Mouse (Mus musculus): ENCODE results near the gene Dagla.

DNA sequence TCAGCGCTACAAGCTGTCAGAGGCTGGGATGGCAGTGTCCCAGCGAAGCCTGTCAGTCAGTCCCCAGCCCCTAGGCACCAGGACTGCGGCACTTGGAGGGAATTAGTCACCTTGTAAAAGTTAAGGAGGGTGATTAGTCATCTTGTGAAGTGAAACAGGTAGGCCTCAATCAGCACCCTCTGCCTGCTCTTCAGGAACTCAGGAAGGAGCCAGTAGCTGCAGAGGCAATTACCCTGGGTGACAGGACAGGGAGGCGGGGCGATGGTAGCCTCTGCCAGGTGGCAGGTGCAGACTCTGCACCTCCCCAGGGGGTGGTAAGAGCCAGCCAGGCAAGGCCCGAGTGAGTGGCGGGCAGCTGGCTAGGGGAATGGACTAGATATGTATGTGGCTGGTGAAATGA, 43.3 kb downstream of the Dagla start:
- TF ChIP-seq CTCF (IDR thresholded peaks at IDR 0.05; ENCODE audit: control insufficient read depth, insufficient read depth, insufficient replicate concordance, low read depth, low read length) (no peak), POLR2A (IDR thresholded peaks at IDR 0.05; ENCODE audit: control insufficient read depth, low read depth, low read length) (no peak)

Measured in testis, adult 2 months (tissue).